ENCODE assay signal across 10 mouse cellular contexts in genomic region chr14:121199789-121200188, GRCm38 (mm10).
DNase-seq lines count a peak whose midpoint lies in the region; ATAC-seq and TF ChIP-seq lines count a peak whose summit lies in the region.
"Had no signal": no experiment of that assay in that cellular context is flagged by ENCODE, and none has a peak within 500 bp of the region (broad histone marks: within the 10 kb centered on the region; RNA-seq: fewer than 3 reads in every experiment).

No protein-coding gene starts in this region.

- no peak overlapping the region for H3K9ac ChIP-seq in heart, embryonic 15.5 days
- H3K9ac ChIP-seq in heart, adult 2 months (ENCODE audit: low read depth, low read length): no peak overlapping the region
- H3K9ac ChIP-seq in neural tube, embryonic 11.5 days (ENCODE audit: low read length): no peak overlapping the region
- no peak overlapping the region for H3K9ac ChIP-seq in limb, embryonic 11.5 days (ENCODE audit: low read length)
- H3K9ac ChIP-seq: liver, embryonic 14.5 days had no signal

- intact Hi-C loops in heart, adult 2 months (cut with DNase I): no loop called here

- H3K79me2 ChIP-seq in heart, adult 2 months (replicated peaks; ENCODE audit: control insufficient read depth, insufficient read depth, low read length): no peaks in the 10 kb centered on the region

- peak; percentile 81 for ATAC-seq in heart, embryonic 15.5 days (replicated peaks; ENCODE audit: insufficient number of reproducible peaks, insufficient read depth, low FRiP score, low read depth)
- 0 out of 2 replicates have a peak, but pooled peaks have one; percentile 50 for ATAC-seq in neural tube, embryonic 11.5 days (ENCODE audit: insufficient read depth, low FRiP score, low TSS enrichment)
- ATAC-seq in limb, embryonic 11.5 days (ENCODE audit: insufficient number of reproducible peaks, low FRiP score, low TSS enrichment, low read depth): peak; percentile 27; the same call in 1 of the 2 replicates

- H3K27ac ChIP-seq in heart, embryonic 15.5 days: peak overlapping the region; percentile 41
- H3K27ac ChIP-seq in heart, adult 2 months: no peak overlapping the region
- H3K27ac ChIP-seq in neural tube, embryonic 11.5 days (ENCODE audit: low read depth, low read length): no peak overlapping the region
- H3K27ac ChIP-seq in limb, embryonic 11.5 days (replicated peaks; ENCODE audit: low read depth, low read length): peak overlapping the region; percentile 83
- H3K27ac ChIP-seq: liver, embryonic 14.5 days had no signal

- TF ChIP-seq CTCF in heart, adult 2 months (IDR thresholded peaks at IDR 0.05): no peak

- 27% methylated on average over 8 of the region's 8 CpGs for WGBS in heart, embryonic 15.5 days
- WGBS in heart, adult 2 months: 52% methylated on average over 8 of the region's 8 CpGs
- 79% methylated on average over 8 of the region's 8 CpGs for WGBS in neural tube, embryonic 11.5 days
- 82% methylated on average over 8 of the region's 8 CpGs for WGBS in limb, embryonic 11.5 days

- no peaks in the 10 kb centered on the region for H3K27me3 ChIP-seq in heart, embryonic 15.5 days
- no peaks in the 10 kb centered on the region for H3K27me3 ChIP-seq in heart, adult 2 months (ENCODE audit: control insufficient read depth, insufficient read depth, low read length)
- no peaks in the 10 kb centered on the region for H3K27me3 ChIP-seq in neural tube, embryonic 11.5 days (ENCODE audit: control insufficient read depth, insufficient read depth, low read length)
- H3K27me3 ChIP-seq in limb, embryonic 11.5 days (ENCODE audit: control insufficient read depth, insufficient read depth, low read length): no peaks in the 10 kb centered on the region

- TF ChIP-seq EP300 in heart, adult 2 months (IDR thresholded peaks at IDR 0.05; ENCODE audit: insufficient read depth, low read depth, low read length): no peak

- no peak for TF ChIP-seq POLR2A in heart, adult 2 months (IDR thresholded peaks at IDR 0.05; ENCODE audit: insufficient read depth, low read depth, low read length)

- no peak for DNase-seq in heart, adult 2 months
- no peak for DNase-seq in neural tube, embryonic 11.5 days (ENCODE audit: low spot score)
- no peak for DNase-seq in neural tube, embryonic 10.5 days (ENCODE audit: extremely low spot score, low spot score)
- DNase-seq in limb, embryonic 11.5 days (ENCODE audit: low spot score): no peak
- no peak for DNase-seq in adrenal gland, postnatal 36 days
- DNase-seq in frontal cortex, postnatal 10 days (ENCODE audit: low spot score in 2 of 2): no peak
- DNase-seq in adrenal gland, adult 8-10 months: no peak
- DNase-seq: cerebellum, postnatal 36 days had no signal

- peak overlapping the region; percentile 22; the same call in 1 of the 2 replicates for H3K4me2 ChIP-seq in heart, embryonic 15.5 days
- no peak overlapping the region for H3K4me2 ChIP-seq in neural tube, embryonic 11.5 days (ENCODE audit: low read depth)
- H3K4me2 ChIP-seq in limb, embryonic 11.5 days (ENCODE audit: low read depth, severe bottlenecking): no peak overlapping the region; the same call in 1 of the 2 replicates

- peaks cover 35% of the 10 kb centered on the region for H3K4me1 ChIP-seq in heart, embryonic 15.5 days (replicated peaks)
- H3K4me1 ChIP-seq in heart, adult 2 months (ENCODE audit: control insufficient read depth, insufficient read depth, low read length): peaks cover 7% of the 10 kb centered on the region
- peaks cover 4% of the 10 kb centered on the region; the same call in 1 of the 2 replicates for H3K4me1 ChIP-seq in neural tube, embryonic 11.5 days (ENCODE audit: control insufficient read depth, insufficient read depth, low read length)
- peaks cover 21% of the 10 kb centered on the region for H3K4me1 ChIP-seq in limb, embryonic 11.5 days (ENCODE audit: control insufficient read depth, insufficient read depth, low read length)

- no peak overlapping the region for H3K4me3 ChIP-seq in heart, embryonic 15.5 days
- H3K4me3 ChIP-seq in heart, adult 2 months: no peak overlapping the region
- H3K4me3 ChIP-seq in neural tube, embryonic 11.5 days (ENCODE audit: low read depth, low read length): no peak overlapping the region
- no peak overlapping the region for H3K4me3 ChIP-seq in limb, embryonic 11.5 days (ENCODE audit: low read depth, low read length)

- 0 out of 2 replicates have a peak, but pooled peaks cover 3% of the 10 kb centered on the region for H3K9me3 ChIP-seq in heart, embryonic 15.5 days (replicated peaks)
- no peaks in the 10 kb centered on the region for H3K9me3 ChIP-seq in neural tube, embryonic 11.5 days (ENCODE audit: control insufficient read depth, low read length)
- no peaks in the 10 kb centered on the region; the same call in 1 of the 2 replicates for H3K9me3 ChIP-seq in limb, embryonic 11.5 days (ENCODE audit: control insufficient read depth, low read length)

- H3K36me3 ChIP-seq in heart, embryonic 15.5 days: no peaks in the 10 kb centered on the region
- 0 out of 2 replicates have a peak, but pooled peaks cover 2% of the 10 kb centered on the region for H3K36me3 ChIP-seq in heart, adult 2 months (ENCODE audit: control insufficient read depth, insufficient read depth, low read length)
- no peaks in the 10 kb centered on the region; the same call in 1 of the 2 replicates for H3K36me3 ChIP-seq in neural tube, embryonic 11.5 days (ENCODE audit: control insufficient read depth, insufficient read depth, low read length)
- H3K36me3 ChIP-seq in limb, embryonic 11.5 days (ENCODE audit: control insufficient read depth, insufficient read depth, low read length): peaks cover 3% of the 10 kb centered on the region; the same call in 1 of the 2 replicates

Comparison
In these comparisons a context has a peak if more than half of its experiments do, and no peak if none do; other contexts are left out.
1. H3K27ac ChIP-seq: peak in heart, embryonic 15.5 days (single experiment) and limb, embryonic 11.5 days (single experiment); none in heart, adult 2 months (single experiment) and neural tube, embryonic 11.5 days (single experiment).
2. ATAC-seq: peak in every context shown above with its lines; median percentile 81 in heart, embryonic 15.5 days; 50 in neural tube, embryonic 11.5 days; 27 in limb, embryonic 11.5 days.